Mouse (Mus musculus) kidney, embryonic 16.5 days (tissue): ENCODE data around the gene Disp1. TPM values are rescaled to one million over a fixed set of nuclear protein-coding genes. Genes with fewer than 3 reads are reported as not detected.

ENCODE experiments used
- ATAC-seq: fragments of 200-750 bp; cut with Nextera tagmentation; 2 replicates; pipeline ENCODE4 v1.8.0; 2017; ENCODE audit warnings: moderate TSS enrichment; ENCODE audit not compliant: low FRiP score, low TSS enrichment
- H3K27ac ChIP-seq: fragments of 300-500 bp; sonication (generic); 2 replicates; pipeline ENCODE4 v1.5.1; 2014; ENCODE audit warnings: low read length
- H3K27me3 ChIP-seq: fragments of 300-500 bp; sonication (generic); 2 replicates; pipeline ENCODE4 v1.6.1; 2014; ENCODE audit warnings: low read length, control low read depth, mixed read lengths; ENCODE audit not compliant: insufficient read depth
- H3K36me3 ChIP-seq: fragments of 300-500 bp; sonication (generic); 2 replicates; pipeline ENCODE4 v1.6.1; 2014; ENCODE audit warnings: low read length, control low read depth, mixed read lengths; ENCODE audit not compliant: insufficient read depth
- H3K4me1 ChIP-seq: fragments of 300-500 bp; sonication (generic); 2 replicates; pipeline ENCODE4 v1.6.1; 2014; ENCODE audit warnings: low read length, control low read depth, mixed read lengths; ENCODE audit not compliant: insufficient read depth
- H3K4me2 ChIP-seq: fragments of 300-500 bp; sonication (generic); replicated peaks from 2 replicates; pipeline ENCODE4 v1.6.1; 2014; ENCODE audit warnings: low read depth, low read length
- H3K4me3 ChIP-seq: fragments of 300-500 bp; sonication (generic); 2 replicates; pipeline ENCODE4 v1.5.1; 2014; ENCODE audit warnings: mild to moderate bottlenecking, low read length
- H3K9ac ChIP-seq: fragments of 300-500 bp; sonication (generic); replicated peaks from 2 replicates; pipeline ENCODE4 v1.6.1; 2014; ENCODE audit warnings: low read length
- H3K9me3 ChIP-seq: fragments of 300-500 bp; sonication (generic); 2 replicates; pipeline ENCODE4 v1.6.1; 2016; ENCODE audit warnings: low read length, control low read depth
- WGBS: fragments of 180-500 bp; shearing (Covaris S2); extraction: QIAGEN DNeasy Blood & Tissue Kit; methylation state at CpG from one replicate; pipeline ENCODE4 v1.1.7; 2014; 5-methylcytosine and 5-hydroxymethylcytosine counted together
- polyA plus RNA-seq: library from polyadenylated mRNA; unstranded; fragments of >200 nt; fragmentation: Nextera tagmentation; extraction: Ambion mirVana; gene quantifications from 2 replicates; pipeline ENCODE4 v1.2.1, GENCODE M21; 2015

Disp1 gene
- polyA plus RNA-seq, 1 experiment from 2014 or later = 12.8 TPM

- Histone ChIP-seq H3K27me3 (no peaks in the 10 kb centered on the region), H3K9ac (no peak overlapping the region), H3K4me1 (0 out of 2 replicates have a peak, but pooled peaks cover 4% of the 10 kb centered on the region), H3K36me3 (0 out of 2 replicates have a peak, but pooled peaks cover 9% of the 10 kb centered on the region), H3K27ac (no peak overlapping the region), H3K4me3 (no peak overlapping the region), H3K9me3 (no peaks in the 10 kb centered on the region), H3K4me2 (no peak overlapping the region)
- ATAC-seq = no peak
- 72% methylated on average over 8 of the region's 8 CpGs for WGBS
Measured at GRCm38 (mm10) chr1:183102153-183102552, 119.2 kb downstream of the Disp1 start.

DNA sequence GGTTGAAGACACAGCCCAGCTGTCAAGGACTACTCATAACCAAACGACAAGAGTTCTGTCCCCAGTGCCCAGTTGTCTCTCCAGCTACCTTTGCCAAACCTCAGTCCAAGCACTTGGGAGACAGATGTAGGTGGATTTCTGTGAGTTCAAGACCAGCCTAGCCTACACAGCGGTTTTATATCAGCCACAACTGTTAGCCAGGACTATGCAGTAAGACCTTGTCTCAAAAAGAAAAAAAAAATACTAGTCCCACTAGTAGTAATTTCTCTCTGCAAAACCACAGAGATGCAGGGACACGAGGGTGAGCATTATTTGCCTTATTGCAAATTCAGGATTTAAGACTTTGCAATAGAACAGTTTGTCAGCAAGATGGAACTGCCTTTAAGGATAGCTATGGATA, 120.0 kb downstream of the Disp1 start:
- Histone ChIP-seq H3K27ac (no peak overlapping the region), H3K9me3 (no peaks in the 10 kb centered on the region), H3K4me1 (0 out of 2 replicates have a peak, but pooled peaks cover 4% of the 10 kb centered on the region), H3K27me3 (no peaks in the 10 kb centered on the region), H3K9ac (no peak overlapping the region), H3K4me3 (no peak overlapping the region), H3K4me2 (no peak overlapping the region), H3K36me3 (0 out of 2 replicates have a peak, but pooled peaks cover 9% of the 10 kb centered on the region)
- 79% methylated on average over 3 of the region's 3 CpGs for WGBS
- ATAC-seq = no peak

GRCm38 (mm10) chr1:183100245-183100644, 121.1 kb downstream of the Disp1 start:
- H3K4me1 ChIP-seq = 0 out of 2 replicates have a peak, but pooled peaks cover 4% of the 10 kb centered on the region
- peaks cover 17% of the 10 kb centered on the region; the same call in 1 of the 2 replicates for H3K36me3 ChIP-seq
- H3K27me3 ChIP-seq = no peaks in the 10 kb centered on the region
- no peak overlapping the region for H3K4me3 ChIP-seq
- H3K4me2 ChIP-seq = no peak overlapping the region
- ATAC-seq = no peak
- WGBS = 70% methylated on average over 5 of the region's 5 CpGs
- H3K9ac ChIP-seq = no peak overlapping the region
- no peaks in the 10 kb centered on the region for H3K9me3 ChIP-seq
- no peak overlapping the region for H3K27ac ChIP-seq

GRCm38 (mm10) chr1:183099686-183100085, 121.6 kb downstream of the Disp1 start:
- 89% methylated on average over 12 of the region's 12 CpGs for WGBS
- Histone ChIP-seq H3K36me3 (peaks cover 19% of the 10 kb centered on the region; the same call in 1 of the 2 replicates), H3K4me3 (no peak overlapping the region), H3K27me3 (no peaks in the 10 kb centered on the region), H3K4me1 (0 out of 2 replicates have a peak, but pooled peaks cover 4% of the 10 kb centered on the region), H3K4me2 (no peak overlapping the region), H3K9ac (no peak overlapping the region), H3K9me3 (no peaks in the 10 kb centered on the region), H3K27ac (no peak overlapping the region)
- no peak for ATAC-seq

- no peak for ATAC-seq
- 91% methylated on average over 10 of the region's 10 CpGs for WGBS
- peaks cover 19% of the 10 kb centered on the region for H3K36me3 ChIP-seq
- H3K4me3 ChIP-seq = no peak overlapping the region
- no peak overlapping the region for H3K27ac ChIP-seq
- H3K27me3 ChIP-seq = no peaks in the 10 kb centered on the region
- H3K9ac ChIP-seq = no peak overlapping the region
- H3K9me3 ChIP-seq = no peaks in the 10 kb centered on the region
- H3K4me2 ChIP-seq = no peak overlapping the region
- H3K4me1 ChIP-seq = 0 out of 2 replicates have a peak, but pooled peaks cover under 1% of the 10 kb centered on the region
Measured at GRCm38 (mm10) chr1:183097606-183098005, 123.7 kb downstream of the Disp1 start.

DNA sequence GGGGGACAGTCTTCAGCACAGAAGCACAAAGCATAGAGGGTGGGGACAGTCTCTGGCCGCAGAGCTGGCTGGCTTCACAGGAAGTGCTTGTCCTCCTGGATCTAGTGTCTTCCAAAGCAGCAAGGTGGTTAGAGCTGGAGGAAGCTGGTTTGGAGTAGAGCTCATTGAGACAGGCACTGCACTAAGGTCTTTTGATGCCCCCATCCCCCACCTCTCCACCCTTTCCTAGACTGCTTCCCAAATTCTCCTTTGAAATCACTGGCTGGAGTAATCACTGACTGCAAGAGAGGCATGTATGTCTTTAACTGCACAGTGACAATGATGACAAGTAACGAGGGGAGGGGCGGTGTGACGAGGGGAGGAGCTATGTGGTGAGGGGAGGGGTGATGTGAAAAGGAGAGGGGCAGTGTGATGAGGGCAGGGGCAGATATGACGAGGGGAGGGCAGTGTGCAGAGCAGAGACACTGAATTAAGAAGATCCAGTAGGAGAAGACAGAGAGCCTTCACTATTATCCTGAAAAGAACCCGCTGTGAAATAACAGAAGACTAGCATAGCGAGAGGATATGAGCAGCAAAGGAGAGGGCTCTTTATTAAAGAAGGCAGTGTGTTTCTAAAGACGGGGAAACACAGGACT, 125.8 kb downstream of the Disp1 start:
- H3K4me3 ChIP-seq = no peak overlapping the region

GRCm38 (mm10) chr1:183092296-183092695, 129.0 kb downstream of the Disp1 start:
- ATAC-seq = no peak
- no peaks in the 10 kb centered on the region; the same call in none of the 2 replicates for H3K9me3 ChIP-seq

More for the DNA sequence above, 125.8 kb downstream of the Disp1 start:
- WGBS = 71% methylated on average over 8 of the region's 8 CpGs
- Histone ChIP-seq H3K4me1 (no peaks in the 10 kb centered on the region), H3K36me3 (peaks cover 19% of the 10 kb centered on the region), H3K9me3 (no peaks in the 10 kb centered on the region), H3K27ac (no peak overlapping the region), H3K27me3 (no peaks in the 10 kb centered on the region), H3K9ac (no peak overlapping the region), H3K4me2 (no peak overlapping the region)
- ATAC-seq = no peak

GRCm38 (mm10) chr1:183091203-183091602, 130.1 kb downstream of the Disp1 start:
- WGBS = 92% methylated on average over 7 of the region's 7 CpGs
- H3K4me2 ChIP-seq = no peak overlapping the region
- H3K27ac ChIP-seq = no peak overlapping the region
- H3K4me1 ChIP-seq = no peaks in the 10 kb centered on the region
- H3K9me3 ChIP-seq = no peaks in the 10 kb centered on the region; the same call in none of the 2 replicates
- ATAC-seq = no peak
- peaks cover 48% of the 10 kb centered on the region for H3K36me3 ChIP-seq
- no peak overlapping the region for H3K9ac ChIP-seq
- no peak overlapping the region for H3K4me3 ChIP-seq
- H3K27me3 ChIP-seq = no peaks in the 10 kb centered on the region

More at GRCm38 (mm10) chr1:183092296-183092695, 129.0 kb downstream of the Disp1 start:
- Histone ChIP-seq H3K27me3 (no peaks in the 10 kb centered on the region), H3K4me3 (no peak overlapping the region), H3K36me3 (peaks cover 37% of the 10 kb centered on the region), H3K27ac (no peak overlapping the region), H3K4me2 (no peak overlapping the region), H3K4me1 (no peaks in the 10 kb centered on the region), H3K9ac (no peak overlapping the region)
- WGBS = 91% methylated on average over 4 of the region's 4 CpGs

GRCm38 (mm10) chr1:183088661-183089060, 132.7 kb downstream of the Disp1 start:
- 96% methylated on average over 23 of the region's 23 CpGs for WGBS

GRCm38 (mm10) chr1:183086843-183087242, 134.5 kb downstream of the Disp1 start:
- no peak overlapping the region for H3K4me2 ChIP-seq
- H3K9me3 ChIP-seq = no peaks in the 10 kb centered on the region; the same call in none of the 2 replicates
- H3K27me3 ChIP-seq = no peaks in the 10 kb centered on the region
- peaks cover 43% of the 10 kb centered on the region for H3K36me3 ChIP-seq
- H3K4me1 ChIP-seq = peaks cover 5% of the 10 kb centered on the region; the same call in 1 of the 2 replicates
- H3K9ac ChIP-seq = no peak overlapping the region
- WGBS = 94% methylated on average over 14 of the region's 14 CpGs
- no peak for ATAC-seq
- no peak overlapping the region for H3K4me3 ChIP-seq
- no peak overlapping the region for H3K27ac ChIP-seq

More at GRCm38 (mm10) chr1:183088661-183089060, 132.7 kb downstream of the Disp1 start:
- no peak overlapping the region for H3K27ac ChIP-seq
- H3K9ac ChIP-seq = no peak overlapping the region
- no peak for ATAC-seq
- H3K4me1 ChIP-seq = no peaks in the 10 kb centered on the region
- no peaks in the 10 kb centered on the region for H3K27me3 ChIP-seq
- no peak overlapping the region for H3K4me2 ChIP-seq
- no peak overlapping the region for H3K4me3 ChIP-seq
- H3K9me3 ChIP-seq = no peaks in the 10 kb centered on the region; the same call in none of the 2 replicates
- H3K36me3 ChIP-seq = peaks cover 43% of the 10 kb centered on the region
